Mouse (Mus musculus): ENCODE data around the gene Dnah17.

DNA sequence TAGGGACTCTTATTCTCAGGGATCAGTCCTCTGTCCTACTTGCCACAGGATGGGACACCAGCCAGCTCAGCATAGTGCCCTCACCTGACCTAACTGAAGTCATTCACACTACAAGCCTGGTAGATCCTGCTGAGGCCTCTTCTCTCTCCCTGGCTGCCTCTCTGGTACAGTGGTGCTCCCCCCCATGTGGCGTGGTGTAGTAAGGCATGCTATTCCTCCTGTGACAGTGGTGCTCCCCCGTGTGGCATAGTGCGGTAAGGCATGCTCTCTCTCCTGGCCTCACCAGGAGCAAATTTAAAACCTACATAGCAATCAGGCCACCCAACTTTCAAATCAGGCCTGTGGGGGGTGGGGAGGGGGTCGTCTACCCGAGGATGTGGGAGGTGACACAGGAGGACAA is 26.4 kb downstream of the Dnah17 start:
- no peak for TF ChIP-seq POLR2A (IDR thresholded peaks at IDR 0.05; ENCODE audit: insufficient read length, low read depth)
- TF ChIP-seq USF1 (IDR thresholded peaks at IDR 0.05; ENCODE audit: low read depth) = no peak
- no peak for TF ChIP-seq E2F4 (IDR thresholded peaks at IDR 0.05; ENCODE audit: insufficient read depth)
- TF ChIP-seq POLR2AphosphoS2 (IDR thresholded peaks at IDR 0.05; ENCODE audit: insufficient read length, low read depth) = no peak
- TF ChIP-seq SRF (IDR thresholded peaks at IDR 0.05; ENCODE audit: control insufficient read depth, insufficient read length, low read depth) = no peak
- TF ChIP-seq MYOG (IDR thresholded peaks at IDR 0.05; ENCODE audit: control insufficient read depth in 1 of 3, insufficient read depth in 1 of 3, insufficient read length in 2 of 3, low read depth in 2 of 3) = no peak
- TF ChIP-seq MAX (IDR thresholded peaks at IDR 0.05; ENCODE audit: low read depth) = no peak
- peak in 1 of 3 experiments; percentile 25 for TF ChIP-seq MYOD1 (IDR thresholded peaks at IDR 0.05; ENCODE audit: control insufficient read depth in 1 of 3, insufficient read length in 2 of 3, low read depth in 2 of 3)
- no peak for TF ChIP-seq CEBPB (IDR thresholded peaks at IDR 0.05; ENCODE audit: insufficient read depth, poor library complexity, severe bottlenecking)
